Mouse (Mus musculus) myocyte (in vitro differentiated cells): Measurements from ENCODE around the gene Supt3.

Source experiments
- E2F4 ChIP-seq: IDR thresholded peaks from one replicate; pipeline ENCODE4 v1.6.1; 2011; ENCODE audit warnings: mild to moderate bottlenecking, control low read depth, moderate library complexity; ENCODE audit not compliant: insufficient read depth
- POLR2A ChIP-seq: IDR thresholded peaks from one replicate; pipeline ENCODE4 v1.6.1; 2011; ENCODE audit warnings: low read depth, mild to moderate bottlenecking, control low read depth, moderate library complexity; ENCODE audit not compliant: insufficient read length
- POLR2AphosphoS2 ChIP-seq: IDR thresholded peaks from one replicate; pipeline ENCODE4 v1.6.1; 2011; ENCODE audit warnings: low read depth, control low read depth; ENCODE audit not compliant: insufficient read length
- SRF ChIP-seq: IDR thresholded peaks from one replicate; pipeline ENCODE4 v1.6.1; 2011; ENCODE audit warnings: low read depth; ENCODE audit not compliant: control insufficient read depth, insufficient read length
- TCF12 ChIP-seq: IDR thresholded peaks from one replicate; pipeline ENCODE4 v1.6.1; 2011; ENCODE audit warnings: mild to moderate bottlenecking, control low read depth; ENCODE audit not compliant: poor library complexity, insufficient read depth, severe bottlenecking
- USF1 ChIP-seq: IDR thresholded peaks from one replicate; pipeline ENCODE4 v1.6.1; 2011; ENCODE audit warnings: low read depth, mild to moderate bottlenecking, control low read depth, moderate library complexity

- TF ChIP-seq E2F4 (no peak), POLR2A (no peak), POLR2AphosphoS2 (no peak), USF1 (no peak), TCF12 (no peak), SRF (no peak)
Measured at GRCm38 (mm10) chr17:44943536-44944090, 166.7 kb downstream of the Supt3 start.
